Mouse (Mus musculus) bone marrow macrophage, adult 2 months (primary cell): ENCODE results near the gene Emc3.

Experiments
- CTCF ChIP-seq: IDR thresholded peaks from 2 replicates; pipeline ENCODE4 v1.5.1; 2012; ENCODE audit warnings: low read depth, mild to moderate bottlenecking, low read length, moderate library complexity
- POLR2A ChIP-seq: IDR thresholded peaks from 2 replicates; pipeline ENCODE4 v1.6.1; 2012; ENCODE audit warnings: mild to moderate bottlenecking, low read depth, low read length, borderline replicate concordance

DNA sequence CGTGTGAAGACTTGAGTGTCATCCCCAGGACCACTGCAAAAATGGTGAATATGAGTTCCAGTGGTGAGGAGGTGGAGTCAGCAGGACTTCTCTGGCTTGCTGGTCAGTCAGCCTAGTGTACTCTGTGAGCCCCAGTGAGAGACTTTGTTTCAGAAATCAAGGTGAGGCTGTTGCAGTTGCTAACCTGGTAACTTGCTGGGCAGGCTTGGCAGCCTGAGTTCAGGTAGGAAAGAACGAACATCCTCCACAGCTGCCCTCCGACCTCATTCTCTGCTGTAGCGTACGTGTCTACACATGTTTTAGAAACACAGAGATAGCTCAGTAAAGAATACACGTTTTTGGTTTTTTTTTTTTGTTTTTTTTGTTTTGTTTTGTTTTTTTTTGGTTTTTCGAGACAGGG, 3.4 kb upstream of the Emc3 start:
- no peak for TF ChIP-seq POLR2A
- TF ChIP-seq CTCF, result no peak
